Comparison of ENCODE assay signal across 15 mouse cellular contexts in genomic region chr5:67025581-67025980, GRCm38 (mm10).
DNase-seq lines count a peak whose midpoint lies in the region; ATAC-seq lines count a peak whose summit lies in the region.
"Had no signal": no experiment of that assay in that cellular context is flagged by ENCODE, and none has a peak within 500 bp of the region (broad histone marks: within the 10 kb centered on the region; RNA-seq: fewer than 3 reads in every experiment).

No protein-coding gene starts in this region.

- DNase-seq in brain, adult 2 months (ENCODE audit: low read depth, low spot score) = peak; percentile 71
- DNase-seq in cerebellum, adult 18-20 months = peak; percentile 48 to 55
- peak; percentile 57 for DNase-seq in cerebellum, adult 9-11 months
- no peak for DNase-seq in thymus, postnatal 0 days (ENCODE audit: low spot score)
- DNase-seq: adrenal gland, adult 2 months; gastrocnemius, adult 2 months; gastrocnemius, postnatal 25 days had no signal

- no peak overlapping the region for H3K27ac ChIP-seq in hindbrain, embryonic 16.5 days (ENCODE audit: low read depth, low read length)
- H3K27ac ChIP-seq in hindbrain, embryonic 13.5 days = no peak overlapping the region
- no peak overlapping the region for H3K27ac ChIP-seq in neural tube, embryonic 15.5 days (replicated peaks)
- H3K27ac ChIP-seq: embryonic facial prominence, embryonic 10.5 days; heart, embryonic 10.5 days; hindbrain, embryonic 12.5 days; intestine, embryonic 15.5 days had no signal

- 0 out of 2 replicates have a peak, but pooled peaks have one; percentile 32 for ATAC-seq in hindbrain, embryonic 16.5 days
- ATAC-seq in hindbrain, embryonic 13.5 days (ENCODE audit: low FRiP score) = no peak
- ATAC-seq in neural tube, embryonic 15.5 days (ENCODE audit: low FRiP score) = no peak
- ATAC-seq: forebrain, embryonic 14.5 days; intestine, embryonic 15.5 days had no signal

- H3K4me2 ChIP-seq in hindbrain, embryonic 16.5 days (ENCODE audit: low read length) = no peak overlapping the region
- H3K4me2 ChIP-seq in hindbrain, embryonic 13.5 days = no peak overlapping the region
- no peak overlapping the region for H3K4me2 ChIP-seq in neural tube, embryonic 15.5 days
- H3K4me2 ChIP-seq: hindbrain, embryonic 12.5 days; intestine, embryonic 15.5 days had no signal

- H3K9me3 ChIP-seq in hindbrain, embryonic 16.5 days (ENCODE audit: control insufficient read depth, low read length) = no peaks in the 10 kb centered on the region
- no peaks in the 10 kb centered on the region for H3K9me3 ChIP-seq in hindbrain, embryonic 13.5 days
- H3K9me3 ChIP-seq in neural tube, embryonic 15.5 days (replicated peaks) = no peaks in the 10 kb centered on the region
- H3K9me3 ChIP-seq: embryonic facial prominence, embryonic 10.5 days; heart, embryonic 10.5 days; hindbrain, embryonic 12.5 days; intestine, embryonic 15.5 days had no signal

- no peaks in the 10 kb centered on the region for H3K27me3 ChIP-seq in hindbrain, embryonic 16.5 days (replicated peaks; ENCODE audit: control insufficient read depth, insufficient read depth, low read length)
- no peaks in the 10 kb centered on the region for H3K27me3 ChIP-seq in hindbrain, embryonic 13.5 days
- no peaks in the 10 kb centered on the region for H3K27me3 ChIP-seq in neural tube, embryonic 15.5 days (replicated peaks)
- H3K27me3 ChIP-seq: hindbrain, embryonic 12.5 days; intestine, embryonic 15.5 days had no signal

- 73% methylated on average over 8 of the region's 10 CpGs for WGBS in hindbrain, embryonic 16.5 days
- WGBS in hindbrain, embryonic 13.5 days = 79% methylated on average over 9 of the region's 10 CpGs
- WGBS in neural tube, embryonic 15.5 days = 82% methylated on average over 9 of the region's 10 CpGs

- no peak overlapping the region for H3K9ac ChIP-seq in hindbrain, embryonic 16.5 days (ENCODE audit: low read depth, low read length)
- no peak overlapping the region for H3K9ac ChIP-seq in hindbrain, embryonic 13.5 days
- H3K9ac ChIP-seq in neural tube, embryonic 15.5 days (replicated peaks) = no peak overlapping the region
- H3K9ac ChIP-seq: hindbrain, embryonic 12.5 days; intestine, embryonic 15.5 days had no signal

- no peaks in the 10 kb centered on the region for H3K36me3 ChIP-seq in hindbrain, embryonic 16.5 days (ENCODE audit: control insufficient read depth, insufficient read depth, low read length)
- H3K36me3 ChIP-seq in hindbrain, embryonic 13.5 days = peaks cover 34% of the 10 kb centered on the region
- H3K36me3 ChIP-seq in neural tube, embryonic 15.5 days = peaks cover 28% of the 10 kb centered on the region
- H3K36me3 ChIP-seq: intestine, embryonic 15.5 days had no signal

- no peak overlapping the region for H3K4me3 ChIP-seq in hindbrain, embryonic 16.5 days (ENCODE audit: low read length)
- no peak overlapping the region for H3K4me3 ChIP-seq in hindbrain, embryonic 13.5 days
- H3K4me3 ChIP-seq in neural tube, embryonic 15.5 days (replicated peaks) = no peak overlapping the region
- H3K4me3 ChIP-seq: embryonic facial prominence, embryonic 10.5 days; gastrocnemius, adult 2 months; heart, embryonic 10.5 days; hindbrain, embryonic 12.5 days; intestine, embryonic 15.5 days had no signal

- H3K4me1 ChIP-seq in hindbrain, embryonic 16.5 days (ENCODE audit: control insufficient read depth, insufficient read depth, low read depth, low read length) = peaks cover 3% of the 10 kb centered on the region; the same call in 1 of the 2 replicates
- peaks cover 11% of the 10 kb centered on the region for H3K4me1 ChIP-seq in hindbrain, embryonic 13.5 days (replicated peaks)
- peaks cover 14% of the 10 kb centered on the region for H3K4me1 ChIP-seq in neural tube, embryonic 15.5 days
- H3K4me1 ChIP-seq: embryonic facial prominence, embryonic 10.5 days; intestine, embryonic 15.5 days had no signal
